Mouse (Mus musculus) erythroblast, embryonic 14.5 days (primary cell): Measurements from ENCODE around the gene F830045P16Rik.

Source experiments
- GATA1 ChIP-seq: IDR thresholded peaks from 2 replicates; pipeline ENCODE4 v1.6.1; 2012; ENCODE audit warnings: low read length, inconsistent platforms, mixed read lengths
- TAL1 ChIP-seq: IDR thresholded peaks from 3 replicates; pipeline ENCODE4 v1.6.1; 2012; ENCODE audit warnings: low read length, inconsistent platforms, mixed read lengths

DNA sequence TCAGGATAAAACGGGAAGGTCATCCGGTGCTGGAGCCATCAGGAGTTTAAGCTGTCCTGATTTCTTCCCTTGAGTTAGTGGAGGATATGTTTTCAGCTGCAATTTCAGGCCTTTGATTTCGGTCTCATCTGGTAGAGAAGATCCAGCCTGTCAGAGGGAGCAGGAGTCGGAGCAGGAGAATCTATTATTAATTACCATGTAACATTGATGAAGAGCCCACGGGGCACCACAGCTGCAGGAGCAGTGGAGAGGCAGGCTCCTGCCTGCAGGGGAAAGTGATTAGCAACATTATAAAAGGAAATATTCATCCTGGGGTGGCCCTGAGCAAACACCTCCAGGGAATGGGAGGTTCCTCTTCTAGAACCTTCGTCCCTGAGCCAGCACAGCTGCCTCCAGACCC lies 19.7 kb upstream of the F830045P16Rik start:
- TF ChIP-seq TAL1 (no peak), GATA1 (no peak)
